ENCODE assay signal across 26 mouse cellular contexts in the genomic region with DNA sequence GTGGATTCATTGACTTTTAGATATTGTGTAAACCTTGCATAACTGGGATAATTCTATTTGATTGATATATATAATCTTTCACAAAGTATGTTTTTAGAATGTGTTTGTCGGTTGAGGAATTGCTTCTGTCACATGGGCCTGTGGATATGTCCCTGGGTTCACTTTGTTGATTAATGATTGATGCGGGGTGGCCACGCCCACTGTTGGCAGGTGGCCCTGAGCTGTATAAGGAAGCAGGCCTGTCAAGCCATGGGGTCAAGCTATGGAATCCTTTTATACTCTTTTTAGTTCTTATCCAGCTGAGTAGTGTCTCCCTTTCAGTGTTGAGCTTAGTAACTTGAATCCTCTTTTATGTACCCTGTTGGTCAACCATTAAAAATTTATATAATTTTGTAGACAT.
A peak's percentile ranks its signal among the peaks of the same experiment; 100 is the strongest.
DNase-seq lines count a peak whose midpoint lies in the region; ATAC-seq and TF ChIP-seq lines count a peak whose summit lies in the region.
"Had no signal": no experiment of that assay in that cellular context is flagged by ENCODE, and none has a peak within 500 bp of the region (broad histone marks: within the 10 kb centered on the region; RNA-seq: fewer than 3 reads in every experiment).

No protein-coding gene starts in this region.

- no peaks in the 10 kb centered on the region for H3K4me1 ChIP-seq in liver, embryonic 12.5 days
- no peaks in the 10 kb centered on the region for H3K4me1 ChIP-seq in stomach, postnatal 0 days (replicated peaks; ENCODE audit: control insufficient read depth, insufficient read depth)
- H3K4me1 ChIP-seq in forebrain, embryonic 13.5 days: no peaks in the 10 kb centered on the region; the same call in 1 of the 2 replicates
- H3K4me1 ChIP-seq: embryonic facial prominence, embryonic 10.5 days; megakaryocyte, embryonic 14.5 days; midbrain, embryonic 15.5 days; neural tube, embryonic 15.5 days had no signal

- no peak overlapping the region for H3K4me2 ChIP-seq in liver, embryonic 12.5 days
- no peak overlapping the region for H3K4me2 ChIP-seq in stomach, postnatal 0 days (replicated peaks; ENCODE audit: low read depth)
- no peak overlapping the region for H3K4me2 ChIP-seq in forebrain, embryonic 13.5 days
- H3K4me2 ChIP-seq: forebrain, embryonic 12.5 days; hindbrain, embryonic 12.5 days; midbrain, embryonic 15.5 days; neural tube, embryonic 15.5 days had no signal

- no peak for ATAC-seq in liver, embryonic 12.5 days
- ATAC-seq in stomach, postnatal 0 days (ENCODE audit: low FRiP score, low TSS enrichment): no peak
- ATAC-seq in forebrain, embryonic 13.5 days: no peak
- ATAC-seq: CD4-positive, CD25-positive, alpha-beta regulatory T cell, adult 4 months; midbrain, embryonic 15.5 days; Patski had no signal

- peak; percentile 33 for DNase-seq in embryo, embryonic 10 days (ENCODE audit: low spot score)
- no peak for DNase-seq in embryo, embryonic 11 days
- peak; percentile 12 for DNase-seq in liver
- DNase-seq in kidney, postnatal 14 days: peak; percentile 10
- peak; percentile 34 for DNase-seq in stomach, postnatal 0 days (ENCODE audit: low spot score)
- DNase-seq in left cerebral cortex, adult 8-10 months (ENCODE audit: low spot score in 2 of 2): no peak
- DNase-seq: adrenal gland, adult 8-10 months; cerebellum, adult 11 months; cerebellum, postnatal 14 days; gastrocnemius, postnatal 10 days; layer of hippocampus, adult 9-11 months; lung, adult 18-20 months; lung, postnatal 14 days; spleen, adult 18-20 months; thymus, adult 2 months had no signal

- H3K9ac ChIP-seq in liver, embryonic 12.5 days: no peak overlapping the region
- no peak overlapping the region for H3K9ac ChIP-seq in stomach, postnatal 0 days (ENCODE audit: low read length)
- H3K9ac ChIP-seq in forebrain, embryonic 13.5 days: no peak overlapping the region
- H3K9ac ChIP-seq: forebrain, embryonic 12.5 days; hindbrain, embryonic 12.5 days; midbrain, embryonic 15.5 days; neural tube, embryonic 15.5 days had no signal

- no peak for TF ChIP-seq CTCF in stomach, postnatal 0 days (IDR thresholded peaks at IDR 0.05; ENCODE audit: low read depth)

- TF ChIP-seq EP300 in stomach, postnatal 0 days (optimal IDR thresholded peaks at IDR 0.05): no peak

- 78% methylated on average over 3 of the region's 3 CpGs for WGBS in liver, embryonic 12.5 days (ENCODE audit: insufficient replicate concordance)
- WGBS in stomach, postnatal 0 days: 36% methylated on average over 3 of the region's 3 CpGs
- WGBS in forebrain, embryonic 13.5 days: 67% methylated on average over 3 of the region's 3 CpGs

- H3K9me3 ChIP-seq in liver, embryonic 12.5 days (replicated peaks): no peaks in the 10 kb centered on the region
- no peaks in the 10 kb centered on the region for H3K9me3 ChIP-seq in stomach, postnatal 0 days (ENCODE audit: control insufficient read depth, low read length)
- H3K9me3 ChIP-seq in forebrain, embryonic 13.5 days (replicated peaks): no peaks in the 10 kb centered on the region
- H3K9me3 ChIP-seq: embryonic facial prominence, embryonic 10.5 days; forebrain, embryonic 12.5 days; hindbrain, embryonic 12.5 days; midbrain, embryonic 15.5 days; neural tube, embryonic 15.5 days had no signal

- no peaks in the 10 kb centered on the region for H3K36me3 ChIP-seq in liver, embryonic 12.5 days
- H3K36me3 ChIP-seq in stomach, postnatal 0 days (ENCODE audit: control insufficient read depth, insufficient read depth, low read length): no peaks in the 10 kb centered on the region
- H3K36me3 ChIP-seq in forebrain, embryonic 13.5 days (ENCODE audit: poor library complexity, severe bottlenecking): no peaks in the 10 kb centered on the region
- H3K36me3 ChIP-seq: embryonic facial prominence, embryonic 10.5 days; forebrain, embryonic 12.5 days; hindbrain, embryonic 12.5 days; midbrain, embryonic 15.5 days; neural tube, embryonic 15.5 days had no signal

- H3K4me3 ChIP-seq in liver, embryonic 12.5 days: no peak overlapping the region
- no peak overlapping the region for H3K4me3 ChIP-seq in stomach, postnatal 0 days (ENCODE audit: low read depth, low read length)
- H3K4me3 ChIP-seq in forebrain, embryonic 13.5 days: no peak overlapping the region
- H3K4me3 ChIP-seq: embryonic facial prominence, embryonic 10.5 days; forebrain, embryonic 12.5 days; hindbrain, embryonic 12.5 days; megakaryocyte, embryonic 14.5 days; midbrain, embryonic 15.5 days; neural tube, embryonic 15.5 days had no signal

- H3K27me3 ChIP-seq in liver, embryonic 12.5 days (replicated peaks): no peaks in the 10 kb centered on the region
- no peaks in the 10 kb centered on the region for H3K27me3 ChIP-seq in stomach, postnatal 0 days (ENCODE audit: control insufficient read depth, insufficient read depth, low read length)
- no peaks in the 10 kb centered on the region for H3K27me3 ChIP-seq in forebrain, embryonic 13.5 days
- H3K27me3 ChIP-seq: forebrain, embryonic 12.5 days; hindbrain, embryonic 12.5 days; megakaryocyte, embryonic 14.5 days; midbrain, embryonic 15.5 days; neural tube, embryonic 15.5 days; Patski had no signal

- no peak overlapping the region for H3K27ac ChIP-seq in liver, embryonic 12.5 days
- no peak overlapping the region for H3K27ac ChIP-seq in stomach, postnatal 0 days (replicated peaks)
- no peak overlapping the region for H3K27ac ChIP-seq in forebrain, embryonic 13.5 days
- H3K27ac ChIP-seq: embryonic facial prominence, embryonic 10.5 days; forebrain, embryonic 12.5 days; hindbrain, embryonic 12.5 days; kidney, postnatal 0 days; midbrain, embryonic 15.5 days; neural tube, embryonic 15.5 days had no signal

Comparison
In these comparisons a context has a peak if more than half of its experiments do, and no peak if none do; other contexts are left out.
1. DNase-seq: peak in embryo, embryonic 10 days (single experiment), liver (single experiment), kidney, postnatal 14 days (single experiment) and stomach, postnatal 0 days (single experiment); none in embryo, embryonic 11 days (single experiment) and left cerebral cortex, adult 8-10 months (0 of 2).